Comparison of ENCODE assay signal across 18 mouse cellular contexts in genomic region chr4:128923603-128924002, GRCm38 (mm10).
"Had no signal": no experiment of that assay in that cellular context is flagged by ENCODE, and none has a peak within 500 bp of the region (broad histone marks: within the 10 kb centered on the region; RNA-seq: fewer than 3 reads in every experiment).

No protein-coding gene starts in this region.

- DNase-seq: kidney, adult 18-20 months; kidney, adult 9 months; kidney, postnatal 14 days; kidney, postnatal 4 days; layer of hippocampus, postnatal 36 days; left cerebral cortex, postnatal 4 days; liver, postnatal 0 days; lung, embryonic 14.5 days; retina, postnatal 1 day; thymus, adult 18-20 months; thymus, postnatal 36 days had no signal

- H3K27ac ChIP-seq: limb, embryonic 12.5 days; limb, embryonic 15.5 days; liver, embryonic 14.5 days; macrophage; midbrain, embryonic 12.5 days; midbrain, embryonic 15.5 days; neural tube, embryonic 13.5 days had no signal

- H3K4me3 ChIP-seq: limb, embryonic 12.5 days; limb, embryonic 15.5 days; midbrain, embryonic 12.5 days; midbrain, embryonic 15.5 days; neural tube, embryonic 13.5 days had no signal
